Mouse (Mus musculus) spleen, postnatal 10 days (tissue): ENCODE data around the gene Ms4a10.

ENCODE experiments used
- DNase-seq, 2 experiments: peaks; one replicate each; pipeline ENCODE4 v3.0.0; 2021 to 2022; ENCODE audit warnings: low spot score in 2 of 2

The Ms4a10 gene

DNA sequence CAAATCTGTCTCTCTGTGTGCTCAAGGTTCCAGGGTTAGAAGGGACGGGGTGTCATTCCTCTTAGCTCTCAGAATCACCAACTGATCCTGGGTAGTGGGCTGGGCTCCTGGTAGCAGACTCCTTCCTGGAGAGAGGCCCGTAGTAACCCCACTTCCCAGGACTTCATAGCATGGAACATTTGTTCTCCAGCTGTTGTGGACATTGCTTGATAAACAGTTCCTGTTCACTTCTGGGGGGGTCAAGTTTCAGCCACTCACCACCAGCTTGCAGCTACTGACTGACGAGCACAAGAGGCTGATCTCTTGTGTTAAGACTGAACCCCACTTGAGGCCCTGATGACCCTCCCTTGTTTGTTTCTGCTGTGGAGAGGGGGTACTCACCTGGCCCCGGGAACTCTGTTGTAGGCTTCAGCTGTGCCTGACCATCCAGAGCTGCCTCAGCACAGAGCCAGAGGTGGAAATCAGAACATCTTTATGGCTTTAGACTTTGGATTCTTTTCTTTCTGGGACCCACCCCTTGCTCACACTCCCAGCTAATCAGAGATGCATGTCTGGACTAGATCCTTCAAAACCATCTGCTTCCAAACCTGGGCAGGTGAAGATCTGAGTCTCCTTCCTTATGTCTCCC is at the start of gene Ms4a10:
Gene Ms4a10, minus strand, starts transcription at position 433 of the 628 bp plus-strand sequence.
- DNase-seq = no peak

DNA sequence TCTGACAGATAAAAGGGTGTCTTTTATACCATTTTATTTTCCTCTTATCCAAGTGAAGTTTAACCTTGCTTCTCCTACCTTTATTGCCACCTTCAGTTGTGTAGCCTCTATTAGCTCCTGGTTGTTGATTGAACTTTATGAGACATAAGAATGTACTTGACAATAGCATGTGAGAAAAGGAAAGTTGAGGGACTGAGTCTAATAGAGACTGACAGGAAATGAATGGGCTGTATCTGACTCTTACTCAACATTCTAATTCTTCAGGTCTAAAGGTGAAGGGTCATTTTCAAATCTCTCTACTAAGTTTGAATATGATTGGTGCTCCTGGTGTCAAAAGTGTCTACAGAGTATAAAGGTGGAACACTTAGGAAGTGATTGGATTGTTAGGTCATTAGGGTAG is 47.9 kb upstream of the Ms4a10 start:
- no peak for DNase-seq

DNA sequence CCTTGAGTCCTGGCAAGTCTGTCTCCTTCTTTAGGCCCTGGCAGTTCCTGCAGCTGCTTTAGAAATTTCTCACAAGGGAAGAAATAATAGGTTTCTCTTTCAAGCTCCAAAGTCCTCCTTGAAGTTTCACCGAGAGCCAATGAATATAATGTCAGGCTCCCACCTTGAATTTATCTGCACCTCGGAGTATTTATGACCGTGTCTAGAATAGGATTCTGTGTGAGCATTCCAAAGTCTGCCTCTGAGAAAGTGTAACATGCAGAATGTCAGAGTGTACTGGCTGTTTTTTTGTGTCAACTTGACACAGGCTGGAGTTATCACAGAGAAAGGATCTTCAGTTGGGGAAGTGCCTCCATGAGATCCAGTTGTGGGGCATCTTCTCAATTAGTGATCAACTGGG is 43.4 kb upstream of the Ms4a10 start, which contains the start of gene Ms4a18:
Gene Ms4a18, minus strand, starts transcription at position 141 of the 400 bp plus-strand sequence.
- DNase-seq = no peak

DNA sequence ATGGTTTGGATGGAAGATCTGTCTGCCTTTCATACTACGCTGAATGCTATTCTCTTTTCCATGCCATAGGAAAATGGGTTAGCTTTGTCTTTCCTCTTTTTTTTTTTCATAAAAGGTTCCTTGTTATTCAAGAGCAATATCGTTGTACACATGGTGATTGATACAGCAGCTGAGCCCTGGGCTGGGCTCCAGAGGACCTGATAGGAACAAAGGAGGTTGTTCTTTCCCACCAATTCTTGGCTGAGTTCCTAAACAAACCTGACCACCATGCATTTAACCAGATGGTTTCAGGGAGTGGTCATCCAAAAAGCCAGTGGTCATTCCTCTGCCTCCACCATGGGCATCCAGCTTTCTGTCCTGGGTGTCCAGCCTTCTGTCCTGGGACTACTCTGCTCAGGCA is 42.8 kb upstream of the Ms4a10 start:
- no peak for DNase-seq

DNA sequence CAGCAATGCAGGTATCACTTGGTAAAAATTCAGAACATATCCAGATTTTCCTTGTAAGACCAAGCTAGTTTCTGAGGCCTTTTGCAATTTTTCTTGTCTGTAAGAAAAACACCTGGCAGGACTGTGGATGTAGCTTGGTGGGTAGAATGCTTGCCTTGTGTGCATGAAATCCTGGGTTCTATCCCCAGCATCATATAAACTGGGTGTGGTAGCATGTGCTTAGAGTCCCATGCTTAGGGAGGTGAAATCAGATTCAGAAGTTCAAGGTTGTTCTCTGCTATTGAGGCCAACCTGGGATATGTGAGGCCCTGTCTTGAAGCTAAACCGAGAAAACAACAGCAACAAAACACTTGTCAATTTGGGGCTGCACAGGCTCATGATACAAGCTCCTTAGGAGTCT is 41.5 kb upstream of the Ms4a10 start:
- no peak for DNase-seq

DNA sequence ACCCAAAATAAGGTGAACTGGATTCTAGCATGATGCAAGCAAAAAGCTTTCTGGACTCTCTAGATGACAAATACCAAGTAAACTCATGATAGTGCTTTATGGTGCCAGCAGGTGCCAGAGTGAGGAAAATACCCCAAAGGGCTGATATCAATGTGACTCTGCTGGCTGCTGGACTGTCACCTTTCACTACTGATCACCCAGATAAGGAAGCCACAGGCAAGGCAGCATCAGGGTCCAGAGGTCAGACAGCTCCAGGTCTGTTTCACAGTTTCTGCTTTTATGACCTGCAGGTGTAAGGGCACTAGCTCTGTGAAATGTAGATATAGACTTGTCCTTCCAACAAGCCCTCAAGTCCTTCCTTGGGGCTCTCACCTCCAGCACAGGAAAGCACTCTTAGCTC is 41.0 kb upstream of the Ms4a10 start:
- no peak for DNase-seq

DNA sequence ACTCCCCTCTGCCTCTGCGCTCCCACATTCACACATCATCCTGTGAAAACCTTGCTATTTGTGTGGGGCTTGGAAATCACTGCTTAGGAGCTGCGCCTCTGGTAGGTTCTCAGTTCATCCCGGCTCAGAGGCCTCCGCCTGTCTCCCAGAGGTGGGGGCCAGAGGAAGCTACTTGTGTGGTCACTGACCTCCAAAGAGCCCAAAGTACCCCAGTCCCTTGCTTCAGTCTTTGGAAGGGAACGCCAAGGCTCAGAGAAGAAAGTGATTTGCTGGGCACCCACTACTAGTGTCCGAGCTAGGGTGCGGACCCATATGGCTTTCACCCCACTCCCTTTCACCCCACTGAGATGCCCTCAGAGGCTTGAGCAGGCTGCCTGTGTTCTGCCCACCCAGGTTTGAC is 18.7 kb upstream of the Ms4a10 start, which contains the start of gene Ms4a15:
Gene Ms4a15, minus strand, starts transcription at position 101 of the 400 bp plus-strand sequence.
- no peak for DNase-seq

DNA sequence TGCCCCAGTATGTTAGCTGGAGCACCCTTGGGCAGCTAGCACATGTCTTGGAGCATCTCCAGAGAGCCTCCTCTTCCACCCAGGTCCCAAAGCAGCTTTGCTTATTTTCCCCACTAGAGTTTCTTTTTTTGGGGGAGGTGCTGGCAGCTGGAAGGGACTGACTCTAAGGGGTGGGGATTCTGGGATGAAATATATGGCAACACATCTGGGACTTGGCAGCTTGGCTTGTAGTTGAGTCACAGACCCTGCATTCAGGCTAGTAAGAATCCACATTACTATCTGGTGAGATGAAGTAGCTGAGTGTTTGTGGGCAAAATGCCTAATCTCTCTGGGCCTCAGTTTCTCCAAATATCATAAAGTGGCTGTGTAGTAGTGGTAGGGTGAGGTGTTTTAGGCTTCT is 17.4 kb upstream of the Ms4a10 start:
- DNase-seq = no peak

DNA sequence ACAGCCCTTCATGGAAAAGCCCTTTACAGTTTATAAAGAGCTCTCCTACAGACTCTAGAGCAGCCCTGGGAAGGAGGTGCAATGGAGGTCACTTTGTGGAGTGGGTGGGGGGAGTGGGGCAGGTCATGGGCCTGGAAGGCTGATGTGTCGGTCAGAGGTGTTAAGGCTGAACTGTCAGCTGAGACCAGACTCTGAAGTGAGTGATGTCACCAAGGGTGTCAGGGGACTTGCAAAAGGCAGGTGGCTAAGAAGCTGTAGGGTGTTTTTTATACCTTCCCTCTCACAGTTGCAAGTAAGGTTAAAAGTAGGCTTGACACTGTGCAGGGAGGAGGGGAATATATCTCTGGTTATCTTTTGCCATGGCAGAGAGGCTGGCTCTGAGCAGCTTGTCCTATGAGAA is 16.3 kb upstream of the Ms4a10 start:
- no peak for DNase-seq

DNA sequence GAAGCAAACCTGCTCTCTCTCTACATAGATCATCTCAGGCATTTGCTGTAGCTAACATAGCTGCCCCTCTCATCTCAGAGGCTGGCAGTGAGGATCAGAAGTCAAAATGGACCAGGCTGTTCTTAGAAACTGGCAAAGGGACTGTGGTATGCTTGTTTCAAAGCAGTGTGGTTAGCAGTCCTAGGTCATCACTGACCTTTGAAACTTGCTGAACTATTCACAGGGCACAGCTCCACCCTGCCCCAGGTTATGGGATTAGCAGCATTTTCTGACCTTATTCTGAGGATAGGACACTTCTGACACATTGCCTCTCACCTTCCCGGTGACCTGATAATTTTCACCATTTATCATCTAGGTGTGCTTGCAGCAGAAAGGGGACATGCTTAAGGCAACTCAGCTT is 14.1 kb upstream of the Ms4a10 start:
- no peak for DNase-seq

DNA sequence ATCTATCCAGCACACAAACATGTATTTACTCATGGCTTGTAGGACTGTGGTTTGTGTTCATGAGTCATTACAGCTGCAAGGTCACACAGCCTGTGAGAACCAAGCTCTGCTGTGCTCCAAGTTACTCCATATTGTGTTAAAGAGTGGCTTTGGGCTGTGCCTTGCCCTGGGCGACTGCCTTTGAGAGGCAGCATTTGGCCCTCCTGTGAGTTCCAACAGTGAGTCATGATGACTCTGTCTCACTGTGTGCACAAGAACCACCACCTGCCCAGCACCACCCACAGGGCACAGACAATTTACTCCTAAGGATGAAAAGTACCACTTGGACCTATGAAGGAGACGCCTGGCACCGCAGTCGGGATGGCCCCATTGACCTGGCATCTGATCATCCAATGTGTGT is 11.4 kb upstream of the Ms4a10 start:
- DNase-seq = no peak

DNA sequence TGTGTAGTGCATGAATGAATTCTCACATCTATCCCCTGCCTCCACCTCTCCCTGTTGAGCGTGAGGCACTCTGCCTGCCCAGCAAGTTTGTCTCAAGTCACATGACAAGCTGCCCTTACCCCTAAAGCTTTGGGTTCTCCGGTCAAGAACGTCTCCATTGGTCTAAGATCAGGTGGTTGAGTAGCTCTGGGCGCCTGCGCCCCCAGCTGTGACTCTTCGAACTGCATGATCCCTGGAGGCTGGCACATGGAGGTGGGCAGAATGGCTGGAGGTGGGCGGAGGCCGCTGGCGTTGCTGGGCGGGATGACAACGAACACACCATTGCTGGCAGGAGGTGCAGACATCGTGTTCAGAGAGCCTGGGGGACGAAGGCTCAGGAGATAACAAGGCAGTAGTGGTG is 10.1 kb upstream of the Ms4a10 start:
- no peak for DNase-seq

DNA sequence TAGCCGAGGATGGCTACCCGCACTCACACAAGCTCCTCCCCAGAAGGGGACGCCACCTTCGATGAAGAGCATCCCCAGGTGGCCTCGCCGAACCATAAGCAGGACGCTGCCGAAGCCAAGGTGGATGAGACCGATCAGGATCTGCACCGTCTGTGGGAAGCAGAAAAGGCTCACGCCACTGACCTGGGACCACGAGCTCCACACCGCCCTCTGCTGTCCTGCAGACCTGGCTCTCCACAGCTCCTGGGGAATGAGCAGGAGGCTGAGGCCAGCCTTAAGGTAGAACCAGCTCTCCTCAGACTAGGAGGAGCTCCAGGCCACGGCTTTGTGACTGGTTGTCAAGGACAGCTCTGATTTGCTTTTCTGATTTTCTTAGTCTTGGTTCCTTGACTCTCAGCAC is 8.7 kb upstream of the Ms4a10 start:
- peak in 1 of 2 experiments; percentile 63 for DNase-seq

DNA sequence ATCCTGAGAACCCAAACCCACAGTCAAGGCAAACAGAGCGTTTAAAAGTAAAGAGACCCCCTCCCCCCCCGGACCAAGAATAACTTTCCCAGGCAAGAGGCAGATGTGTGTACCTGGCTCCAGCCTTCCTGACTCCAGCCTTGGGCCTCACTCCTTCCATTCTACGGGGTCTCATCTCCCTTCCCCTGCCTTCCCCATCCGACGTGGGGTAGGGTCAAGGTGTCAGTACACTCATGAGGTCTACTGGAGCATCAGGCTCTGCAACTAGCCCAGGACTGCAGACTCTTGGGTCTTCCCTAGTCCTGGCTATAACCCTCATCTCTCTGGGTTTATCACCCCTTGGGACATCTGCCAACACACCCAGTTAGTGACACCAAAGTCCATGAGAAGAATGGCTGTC is 5.7 kb upstream of the Ms4a10 start:
- DNase-seq = no peak

DNA sequence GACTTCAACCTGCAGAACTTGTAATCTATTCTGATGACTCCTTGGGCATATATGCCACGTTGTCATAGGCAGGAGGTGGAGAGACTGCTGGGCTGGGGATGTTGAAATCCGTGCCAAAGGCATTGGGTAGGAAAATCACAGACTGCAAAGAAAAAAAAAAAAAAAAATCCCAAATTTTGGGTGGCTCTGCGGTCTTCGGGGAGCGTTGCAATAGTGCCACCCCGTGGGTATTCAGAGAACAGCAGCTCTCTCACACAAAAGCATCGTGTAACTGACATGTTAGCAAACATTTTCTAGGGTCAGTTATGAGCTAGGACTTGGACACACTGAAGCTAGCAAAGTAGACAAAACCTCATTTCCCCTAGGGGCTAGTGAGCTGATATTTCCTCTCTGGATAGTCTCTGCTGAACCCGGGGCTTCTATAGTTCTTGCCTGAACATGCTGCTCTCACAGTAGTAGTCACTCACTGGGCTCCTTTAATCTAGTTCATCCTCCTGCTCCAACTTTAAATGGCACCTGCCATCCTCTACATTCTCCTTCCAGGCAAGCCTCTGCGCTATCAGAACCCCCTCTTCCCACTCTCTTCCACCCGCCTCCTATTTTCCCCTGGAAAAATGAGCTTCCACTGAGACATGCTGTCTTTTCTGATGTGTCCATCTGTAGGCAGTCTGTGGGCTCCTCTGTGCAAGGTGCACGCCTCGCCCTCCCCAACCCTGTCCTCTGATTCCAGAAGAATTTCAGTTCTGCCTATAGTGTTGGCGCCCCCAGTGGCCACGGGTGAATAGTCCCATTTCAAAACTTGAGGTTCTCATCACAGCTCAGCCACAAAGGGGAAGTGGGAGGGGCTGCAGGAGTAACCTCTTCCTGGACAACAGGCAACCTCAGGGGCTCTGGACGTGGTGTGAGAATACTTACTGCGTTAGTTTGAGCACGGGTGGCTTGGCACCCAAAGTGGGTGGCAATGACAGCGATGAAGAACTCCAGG is 5.0 kb upstream of the Ms4a10 start:
- DNase-seq = peak; percentile 71 to 92

DNA sequence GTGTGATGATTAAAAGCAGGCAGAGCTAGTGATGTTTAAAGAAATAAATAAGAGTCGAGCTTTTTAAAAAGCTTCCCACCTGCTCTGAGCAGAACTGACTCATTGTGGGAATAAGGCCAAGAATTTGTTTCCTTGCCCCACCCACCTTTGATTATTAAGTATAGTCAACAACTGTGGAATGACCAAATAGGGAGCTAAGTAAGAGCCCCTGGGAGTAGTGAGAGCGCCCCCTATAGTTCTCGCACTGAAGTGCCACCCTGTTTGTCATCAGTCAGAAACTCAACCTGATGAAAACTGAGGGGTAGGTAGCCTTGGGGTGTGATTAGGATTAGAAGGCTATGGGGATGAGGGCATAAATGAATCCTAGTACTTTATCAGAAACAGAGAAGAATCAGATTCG is 1.8 kb upstream of the Ms4a10 start:
- peak in 1 of 2 experiments; percentile 46 for DNase-seq

DNA sequence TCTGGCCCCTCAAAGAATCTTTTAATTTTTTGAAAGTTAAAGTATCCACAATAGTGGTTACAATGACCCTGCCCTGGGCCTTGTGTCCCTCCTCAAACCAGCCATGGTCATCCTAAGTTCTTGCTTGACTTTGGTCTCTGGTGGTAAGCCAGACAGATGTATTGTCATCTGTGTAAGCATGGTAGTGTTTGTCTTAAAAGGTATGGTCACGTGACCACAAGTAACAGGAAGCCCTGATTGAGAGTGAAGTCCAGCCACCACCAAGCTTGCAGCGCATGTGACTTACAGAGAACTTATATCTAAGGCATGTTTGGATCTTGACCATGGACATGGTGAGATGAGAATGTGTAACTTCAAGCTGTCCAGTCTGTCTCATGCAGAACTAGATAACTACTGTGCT is 717 bp upstream of the Ms4a10 start:
- DNase-seq = no peak

DNA sequence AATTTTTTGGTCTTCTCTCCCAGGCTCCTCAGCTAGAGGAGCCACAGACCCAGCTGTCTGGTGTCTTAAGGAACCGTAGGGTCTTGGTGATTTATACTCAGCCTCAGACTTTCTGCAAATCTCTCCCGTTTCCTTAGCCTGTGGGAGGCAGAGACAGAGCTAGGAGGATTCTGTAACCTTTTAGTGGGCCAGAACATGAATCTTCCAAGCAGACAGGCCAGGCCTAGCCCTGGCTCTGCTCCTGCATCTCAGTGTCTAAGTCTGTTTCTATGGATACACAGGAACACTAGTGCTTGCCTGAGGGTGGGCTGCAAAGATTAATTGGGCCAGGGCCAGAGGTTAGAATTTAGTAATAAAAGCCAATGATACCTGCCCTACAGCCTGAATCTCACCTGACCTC is 1.3 kb downstream of the Ms4a10 start:
- DNase-seq = no peak

DNA sequence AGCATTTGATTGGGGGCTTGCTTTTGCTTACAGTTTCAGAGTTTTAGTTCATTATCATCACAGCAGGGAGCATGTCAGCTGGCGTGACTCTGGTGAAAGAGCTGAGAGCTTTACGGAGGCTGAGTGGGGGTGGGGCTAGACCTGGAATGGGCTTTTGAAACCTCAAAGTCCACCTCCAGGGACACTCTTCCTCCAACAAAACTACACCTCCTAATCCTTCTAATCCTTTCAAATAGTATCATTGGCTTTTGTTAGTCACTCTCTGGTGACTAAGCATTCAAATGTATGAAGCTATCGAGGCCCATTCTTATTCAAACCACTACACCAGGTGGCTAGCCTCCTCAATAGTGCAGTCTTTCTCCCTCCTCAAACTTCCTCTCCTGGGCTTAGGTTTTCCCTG is 1.8 kb downstream of the Ms4a10 start:
- DNase-seq = no peak

DNA sequence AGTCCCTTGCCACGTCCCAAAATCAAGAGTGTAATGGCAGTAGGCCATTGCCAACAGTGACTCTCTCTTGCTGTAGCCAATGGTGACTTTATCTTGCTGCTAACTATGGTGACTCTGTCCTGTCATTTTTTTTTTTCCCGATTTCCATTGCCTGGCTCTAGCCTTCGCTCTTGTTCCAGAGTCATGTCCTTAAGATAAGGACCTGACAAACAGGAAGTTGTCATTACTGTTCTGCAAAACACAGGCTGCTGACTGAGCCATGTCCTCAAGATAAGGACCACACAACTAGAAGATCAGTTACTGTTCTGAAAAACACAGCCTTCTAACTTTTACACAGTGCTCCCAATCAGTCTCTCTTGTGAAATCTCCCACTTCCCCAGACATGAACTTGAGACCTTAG is 4.0 kb downstream of the Ms4a10 start:
- no peak for DNase-seq

DNA sequence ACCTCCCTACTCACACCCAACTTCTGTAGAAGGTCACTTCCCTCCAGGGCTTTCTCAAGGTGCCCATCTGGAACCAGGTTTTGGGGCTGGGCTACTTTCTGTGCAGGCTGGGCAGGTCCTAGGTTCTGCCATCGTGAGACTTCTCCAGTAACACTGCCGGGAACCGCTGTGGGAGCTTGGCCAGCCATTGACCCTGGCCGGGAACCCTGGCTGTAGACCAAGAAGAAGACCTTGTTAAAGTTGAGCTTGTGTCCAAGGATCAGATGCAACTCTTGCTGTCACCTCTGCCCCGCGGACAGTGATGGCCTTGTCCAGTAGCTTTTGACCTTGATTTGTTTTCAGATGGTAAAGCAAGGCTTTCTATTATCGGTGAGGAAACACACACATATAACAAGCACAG is 5.9 kb downstream of the Ms4a10 start:
- DNase-seq = no peak

DNA sequence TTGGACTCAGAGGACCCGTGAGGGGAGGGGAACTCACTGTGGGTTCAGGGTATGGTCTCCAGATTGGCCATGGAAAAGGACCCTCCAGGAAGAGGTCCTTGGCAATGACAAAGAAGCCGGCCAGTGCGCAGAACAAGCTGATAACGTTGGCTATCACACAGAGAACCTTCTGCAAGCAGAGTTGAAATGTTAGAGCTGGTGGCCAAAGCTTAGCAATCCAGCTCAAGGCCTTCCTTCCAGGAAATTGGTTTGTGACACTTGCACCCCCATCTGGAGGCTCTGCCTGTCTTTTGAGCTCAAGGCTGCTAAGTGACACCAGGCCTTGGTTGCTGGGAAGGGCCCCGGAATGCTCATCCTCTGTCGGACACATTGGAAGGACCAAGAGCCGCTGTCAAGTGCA is 8.7 kb downstream of the Ms4a10 start:
- no peak for DNase-seq

DNA sequence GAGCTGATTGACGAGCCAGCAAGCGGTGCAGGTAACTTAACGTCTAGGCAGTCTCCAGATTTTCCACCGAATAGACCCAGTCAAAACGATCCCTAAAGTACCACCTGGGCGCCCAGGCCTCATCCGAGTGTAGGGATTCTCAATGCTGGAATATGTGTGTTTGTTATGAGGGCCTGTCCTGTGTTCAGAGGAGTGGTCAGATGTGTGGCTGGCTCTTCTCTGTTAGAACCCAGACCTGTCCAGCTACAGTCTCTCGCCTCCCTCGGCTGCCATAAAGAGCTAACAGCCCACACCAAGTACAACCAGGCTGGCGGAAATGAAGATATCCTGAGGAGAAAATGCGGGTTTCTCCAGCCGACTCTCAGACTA is 14.5 kb downstream of the Ms4a10 start:
- no peak for DNase-seq
